Mouse (Mus musculus) G1E (cell line): ENCODE results near the gene Ak6.

Source experiments
- CTCF ChIP-seq: IDR thresholded peaks from 2 replicates; pipeline ENCODE4 v1.5.1; 2012; ENCODE audit warnings: low read depth, low read length, inconsistent platforms, mixed read lengths
- GATA1 ChIP-seq: IDR thresholded peaks from 2 replicates; pipeline ENCODE4 v1.6.1; 2012; ENCODE audit warnings: borderline replicate concordance, low read length, inconsistent platforms, mixed read lengths
- GATA2 ChIP-seq: IDR thresholded peaks from 2 replicates; pipeline ENCODE4 v1.6.1; 2012; ENCODE audit warnings: low read depth, low read length, inconsistent platforms, borderline replicate concordance
- POLR2AphosphoS5 ChIP-seq: IDR thresholded peaks from 2 replicates; pipeline ENCODE4 v1.6.1; 2012; ENCODE audit warnings: low read depth, low read length, inconsistent platforms; ENCODE audit not compliant: insufficient replicate concordance
- TAL1 ChIP-seq: conservative IDR thresholded peaks from 2 replicates; pipeline ENCODE4 v1.6.1; 2012; ENCODE audit warnings: low read depth, low read length, inconsistent platforms, mixed read lengths

DNA sequence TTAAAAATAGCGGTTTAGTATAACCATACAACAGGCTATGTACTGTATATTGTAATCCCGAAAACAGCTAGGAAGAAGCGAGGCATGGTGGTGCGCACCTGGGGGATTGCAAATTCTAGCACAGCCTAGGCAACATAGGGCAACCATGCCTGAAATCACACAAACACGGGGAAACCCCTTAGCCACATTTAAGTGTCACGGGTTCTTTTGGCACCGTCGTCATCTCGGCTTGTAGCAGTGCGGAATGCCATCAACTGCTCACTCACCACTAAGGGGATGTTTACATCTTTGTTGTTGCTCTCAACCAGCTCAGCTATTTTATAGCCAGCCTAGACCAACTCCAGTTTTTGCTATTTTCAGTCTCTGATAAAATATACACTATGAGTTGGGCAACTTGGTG, 48.1 kb downstream of the Ak6 start:
- no peak for TF ChIP-seq CTCF
- no peak for TF ChIP-seq TAL1
- no peak for TF ChIP-seq GATA1
- TF ChIP-seq POLR2AphosphoS5: no peak
- no peak for TF ChIP-seq GATA2
